Comparison of ENCODE assay signal across 9 mouse cellular contexts in genomic region chr17:56277567-56277893, GRCm38 (mm10). TPM values are rescaled to one million over a fixed set of nuclear protein-coding genes. Genes with fewer than 3 reads are reported as not detected.
DNase-seq lines count a peak whose midpoint lies in the region; ATAC-seq and TF ChIP-seq lines count a peak whose summit lies in the region.
"Had no signal": no experiment of that assay in that cellular context is flagged by ENCODE, and none has a peak within 500 bp of the region (broad histone marks: within the 10 kb centered on the region; RNA-seq: fewer than 3 reads in every experiment).

No protein-coding gene starts in this region.

- TF ChIP-seq CTCF in liver, embryonic 14.5 days (IDR thresholded peaks at IDR 0.05; ENCODE audit: low read depth): no peak

- peaks cover 24% of the 10 kb centered on the region for H3K4me1 ChIP-seq in kidney, embryonic 16.5 days (ENCODE audit: insufficient read depth, low read length)
- H3K4me1 ChIP-seq in embryonic facial prominence, embryonic 15.5 days: peaks cover 50% of the 10 kb centered on the region
- H3K4me1 ChIP-seq in liver, embryonic 14.5 days (replicated peaks; ENCODE audit: control insufficient read depth in 2 of 2, insufficient read depth in 2 of 2, low read length in 1 of 2): peaks cover 24 to 33% of the 10 kb centered on the region in 2 experiments

- no peak overlapping the region for H3K9ac ChIP-seq in kidney, embryonic 16.5 days (replicated peaks; ENCODE audit: low read length)
- H3K9ac ChIP-seq in embryonic facial prominence, embryonic 15.5 days: no peak overlapping the region
- peak overlapping the region; percentile 65; the same call in 1 of the 2 replicates for H3K9ac ChIP-seq in liver, embryonic 14.5 days (replicated peaks)

- peak overlapping the region; percentile 86 for H3K27ac ChIP-seq in kidney, embryonic 16.5 days (ENCODE audit: low read length)
- H3K27ac ChIP-seq in embryonic facial prominence, embryonic 15.5 days (replicated peaks): peak overlapping the region; percentile 86
- peak overlapping the region; percentile 93 for H3K27ac ChIP-seq in liver, embryonic 14.5 days

- peak overlapping the region; percentile 74 for H3K4me2 ChIP-seq in kidney, embryonic 16.5 days (replicated peaks; ENCODE audit: low read depth, low read length)
- peak overlapping the region; percentile 56 for H3K4me2 ChIP-seq in embryonic facial prominence, embryonic 15.5 days (replicated peaks)
- H3K4me2 ChIP-seq in liver, embryonic 14.5 days (ENCODE audit: low read depth): peak overlapping the region; percentile 71

- WGBS in kidney, embryonic 16.5 days: 45% methylated on average over 2 of the region's 2 CpGs
- 38% methylated on average over 2 of the region's 2 CpGs for WGBS in embryonic facial prominence, embryonic 15.5 days
- WGBS in liver, embryonic 14.5 days (ENCODE audit: insufficient replicate concordance): 13% methylated on average over 2 of the region's 2 CpGs

- peaks cover 22% of the 10 kb centered on the region for H3K36me3 ChIP-seq in kidney, embryonic 16.5 days (ENCODE audit: insufficient read depth, low read length)
- H3K36me3 ChIP-seq in embryonic facial prominence, embryonic 15.5 days: peaks cover 33% of the 10 kb centered on the region
- no peaks in the 10 kb centered on the region; the same call in 1 of the 2 replicates for H3K36me3 ChIP-seq in liver, embryonic 14.5 days (replicated peaks; ENCODE audit: control insufficient read depth, insufficient read depth, low read depth)

- DNase-seq in kidney, postnatal 14 days: no peak
- peak; percentile 39 for DNase-seq in T-cell, adult 2 months (ENCODE audit: low spot score)
- no peak for DNase-seq in liver, embryonic 14.5 days (ENCODE audit: low read depth in 3 of 3, low spot score in 3 of 3)
- DNase-seq in frontal cortex, postnatal 36 days (ENCODE audit: low spot score in 2 of 2): no peak
- DNase-seq in right cerebral cortex, postnatal 36 days (ENCODE audit: low spot score in 2 of 2): no peak
- DNase-seq: gastrocnemius, postnatal 36 days had no signal

- H3K4me3 ChIP-seq in kidney, embryonic 16.5 days (ENCODE audit: low read length): no peak overlapping the region
- H3K4me3 ChIP-seq in embryonic facial prominence, embryonic 15.5 days (replicated peaks): 0 out of 2 replicates have a peak overlapping the region, but pooled peaks have one; percentile 53
- peak overlapping the region in 1 of 2 experiments; percentile 71; a peak in 1 of 4 replicates for H3K4me3 ChIP-seq in liver, embryonic 14.5 days (ENCODE audit: insufficient read depth in 1 of 2, low read depth in 2 of 2, low read length in 2 of 2)

- H3K27me3 ChIP-seq in kidney, embryonic 16.5 days (ENCODE audit: insufficient read depth, low read length): no peaks in the 10 kb centered on the region
- H3K27me3 ChIP-seq in embryonic facial prominence, embryonic 15.5 days: no peaks in the 10 kb centered on the region
- no peaks in the 10 kb centered on the region for H3K27me3 ChIP-seq in liver, embryonic 14.5 days (ENCODE audit: control insufficient read depth, insufficient read depth, low read length)

- TF ChIP-seq EP300 in liver, embryonic 14.5 days (IDR thresholded peaks at IDR 0.05; ENCODE audit: low read depth): no peak

- H3K9me3 ChIP-seq in kidney, embryonic 16.5 days (ENCODE audit: low read length): no peaks in the 10 kb centered on the region
- H3K9me3 ChIP-seq in embryonic facial prominence, embryonic 15.5 days (replicated peaks): no peaks in the 10 kb centered on the region
- H3K9me3 ChIP-seq in liver, embryonic 14.5 days (ENCODE audit: control insufficient read depth, low read length): no peaks in the 10 kb centered on the region

- no peak for ATAC-seq in kidney, embryonic 16.5 days (ENCODE audit: low FRiP score, low TSS enrichment)
- ATAC-seq in embryonic facial prominence, embryonic 15.5 days (ENCODE audit: insufficient number of reproducible peaks, low FRiP score, low TSS enrichment, low read depth): no peak
- ATAC-seq in liver, embryonic 14.5 days (ENCODE audit: insufficient read depth): no peak
- ATAC-seq in megakaryocyte progenitor cell, adult 5-6 weeks (replicated peaks; ENCODE audit: poor library complexity): no peak

RNA-seq across cellular contexts. Expression of gene Ticam1, which starts 0.9 kb away (rescaled TPM):
- 7.3 and 10.3 TPM in 2 replicates for polyA plus RNA-seq in kidney, embryonic 16.5 days (2015; fragmentation: Nextera tagmentation; extraction: Ambion mirVana)
- polyA plus RNA-seq in embryonic facial prominence, embryonic 15.5 days (2015; fragmentation: Nextera tagmentation; extraction: Ambion mirVana): 6.7 and 7.4 TPM in 2 replicates
- polyA plus RNA-seq in liver, embryonic 14.5 days (2012; rRNA removed): 4.9 and 6.8 TPM in 2 replicates
- polyA plus RNA-seq in liver, embryonic 14.5 days (2014; fragmentation: Nextera tagmentation; extraction: Ambion mirVana): 3.4 and 3.8 TPM in 2 replicates
- total RNA-seq in megakaryocyte progenitor cell, adult 5-6 weeks (2015): 9.0 and 11.4 TPM in 2 replicates
- 3.0 and 4.1 TPM in 2 replicates for total RNA-seq in megakaryocyte progenitor cell, adult 5-6 weeks (2017)

RNA-seq across cellular contexts. Expression of gene Plin3, which starts 15.1 kb away (rescaled TPM):
- 87.5 and 106 TPM in 2 replicates for polyA plus RNA-seq in kidney, embryonic 16.5 days (2015; fragmentation: Nextera tagmentation; extraction: Ambion mirVana)
- 89.5 and 92.6 TPM in 2 replicates for polyA plus RNA-seq in embryonic facial prominence, embryonic 15.5 days (2015; fragmentation: Nextera tagmentation; extraction: Ambion mirVana)
- 7.4 and 9.2 TPM in 2 replicates for polyA plus RNA-seq in liver, embryonic 14.5 days (2012; rRNA removed)
- polyA plus RNA-seq in liver, embryonic 14.5 days (2014; fragmentation: Nextera tagmentation; extraction: Ambion mirVana): 24.2 and 27.2 TPM in 2 replicates
- 7.3 and 8.1 TPM in 2 replicates for total RNA-seq in megakaryocyte progenitor cell, adult 5-6 weeks (2015)
- total RNA-seq in megakaryocyte progenitor cell, adult 5-6 weeks (2017): 28.1 TPM in 2 replicates

RNA-seq across cellular contexts. Expression of gene Fem1a, which starts 20.9 kb away (rescaled TPM):
- 14.6 and 15.8 TPM in 2 replicates for polyA plus RNA-seq in kidney, embryonic 16.5 days (2015; fragmentation: Nextera tagmentation; extraction: Ambion mirVana)
- polyA plus RNA-seq in embryonic facial prominence, embryonic 15.5 days (2015; fragmentation: Nextera tagmentation; extraction: Ambion mirVana): 15.0 and 15.4 TPM in 2 replicates
- polyA plus RNA-seq in liver, embryonic 14.5 days (2012; rRNA removed): 5.6 and 5.8 TPM in 2 replicates
- polyA plus RNA-seq in liver, embryonic 14.5 days (2014; fragmentation: Nextera tagmentation; extraction: Ambion mirVana): 4.9 and 5.8 TPM in 2 replicates
- 15.3 and 15.9 TPM in 2 replicates for total RNA-seq in megakaryocyte progenitor cell, adult 5-6 weeks (2015)
- total RNA-seq in megakaryocyte progenitor cell, adult 5-6 weeks (2017): 20.7 and 23.4 TPM in 2 replicates

RNA-seq across cellular contexts. Expression of gene Arrdc5, which starts 22.6 kb away (rescaled TPM):
- not detected in 2 replicates for polyA plus RNA-seq in kidney, embryonic 16.5 days (2015; fragmentation: Nextera tagmentation; extraction: Ambion mirVana)
- polyA plus RNA-seq in embryonic facial prominence, embryonic 15.5 days (2015; fragmentation: Nextera tagmentation; extraction: Ambion mirVana): 0.33 TPM in 1 of 2 replicates, not detected in the other
- polyA plus RNA-seq in liver, embryonic 14.5 days (2012; rRNA removed): not detected in 2 replicates
- not detected in 2 replicates for polyA plus RNA-seq in liver, embryonic 14.5 days (2014; fragmentation: Nextera tagmentation; extraction: Ambion mirVana)
- not detected in 2 replicates for total RNA-seq in megakaryocyte progenitor cell, adult 5-6 weeks (2015)
- total RNA-seq in megakaryocyte progenitor cell, adult 5-6 weeks (2017): not detected in 2 replicates
- total RNA-seq: gastrocnemius, postnatal 36 days had no signal

RNA-seq across cellular contexts. Expression of gene Uhrf1, which starts 25.6 kb away (rescaled TPM):
- 170 and 179 TPM in 2 replicates for polyA plus RNA-seq in kidney, embryonic 16.5 days (2015; fragmentation: Nextera tagmentation; extraction: Ambion mirVana)
- polyA plus RNA-seq in embryonic facial prominence, embryonic 15.5 days (2015; fragmentation: Nextera tagmentation; extraction: Ambion mirVana): 110 and 113 TPM in 2 replicates
- polyA plus RNA-seq in liver, embryonic 14.5 days (2012; rRNA removed): 72.6 and 86.2 TPM in 2 replicates
- 76.0 and 90.8 TPM in 2 replicates for polyA plus RNA-seq in liver, embryonic 14.5 days (2014; fragmentation: Nextera tagmentation; extraction: Ambion mirVana)
- total RNA-seq in megakaryocyte progenitor cell, adult 5-6 weeks (2015): 67.8 and 80.7 TPM in 2 replicates
- 151 and 160 TPM in 2 replicates for total RNA-seq in megakaryocyte progenitor cell, adult 5-6 weeks (2017)
